Mouse (Mus musculus) liver (tissue): ENCODE measurements around the gene Zfyve1.

Source experiments
- DNase-seq: peaks from one replicate; pipeline ENCODE4 v3.0.0-alpha.2; 2020; ENCODE audit warnings: mixed read lengths

The Zfyve1 gene

GRCm38 (mm10) chr12:83578896-83579569, 18.0 kb downstream of the Zfyve1 start:
- DNase-seq = peak; percentile 89

- DNase-seq = no peak
Measured at GRCm38 (mm10) chr12:83578356-83578755, 18.7 kb downstream of the Zfyve1 start.

GRCm38 (mm10) chr12:83577445-83577844, 19.6 kb downstream of the Zfyve1 start:
- no peak for DNase-seq

GRCm38 (mm10) chr12:83572717-83573116, 24.3 kb downstream of the Zfyve1 start:
- DNase-seq = no peak

GRCm38 (mm10) chr12:83569866-83570265, 27.2 kb downstream of the Zfyve1 start:
- DNase-seq = no peak

GRCm38 (mm10) chr12:83562589-83562988, 34.4 kb downstream of the Zfyve1 start:
- DNase-seq = no peak

GRCm38 (mm10) chr12:83560189-83560588, 36.8 kb downstream of the Zfyve1 start:
- DNase-seq = peak; percentile 56

GRCm38 (mm10) chr12:83558496-83558895, 38.5 kb downstream of the Zfyve1 start:
- no peak for DNase-seq

- no peak for DNase-seq
Measured at GRCm38 (mm10) chr12:83555605-83556004, 41.4 kb downstream of the Zfyve1 start.

GRCm38 (mm10) chr12:83553816-83554215, 43.2 kb downstream of the Zfyve1 start:
- DNase-seq = no peak

- DNase-seq = no peak
Measured at GRCm38 (mm10) chr12:83551305-83551704, 45.7 kb downstream of the Zfyve1 start.

- DNase-seq = no peak
Measured at GRCm38 (mm10) chr12:83544791-83545190, 52.2 kb downstream of the Zfyve1 start.

GRCm38 (mm10) chr12:83543997-83544396, 53.0 kb downstream of the Zfyve1 start:
- DNase-seq = no peak

- DNase-seq = peak; percentile 21
Measured at GRCm38 (mm10) chr12:83536039-83536438, 61.0 kb downstream of the Zfyve1 start.

GRCm38 (mm10) chr12:83535428-83535827, 61.6 kb downstream of the Zfyve1 start:
- DNase-seq = no peak

- DNase-seq = no peak
Measured at GRCm38 (mm10) chr12:83534190-83534589, 62.8 kb downstream of the Zfyve1 start.

- DNase-seq = no peak
Measured at GRCm38 (mm10) chr12:83532966-83533365, 64.1 kb downstream of the Zfyve1 start.

GRCm38 (mm10) chr12:83531992-83532391, 65.0 kb downstream of the Zfyve1 start:
- DNase-seq = no peak

- no peak for DNase-seq
Measured at GRCm38 (mm10) chr12:83528665-83529064, 68.4 kb downstream of the Zfyve1 start.

GRCm38 (mm10) chr12:83527816-83528215, 69.2 kb downstream of the Zfyve1 start:
- DNase-seq = no peak

GRCm38 (mm10) chr12:83525822-83526544, 71.0 kb downstream of the Zfyve1 start:
- DNase-seq = no peak

GRCm38 (mm10) chr12:83524329-83524728, 72.7 kb downstream of the Zfyve1 start:
- DNase-seq = no peak

- no peak for DNase-seq
Measured at GRCm38 (mm10) chr12:83523892-83524291, 73.1 kb downstream of the Zfyve1 start.

- no peak for DNase-seq
Measured at GRCm38 (mm10) chr12:83523056-83523455, 74.0 kb downstream of the Zfyve1 start.
